Mouse (Mus musculus) MEL (cell line): Measurements from ENCODE around the gene Fkbp1b. TPM values are rescaled to one million over a fixed set of nuclear protein-coding genes. Genes with fewer than 3 reads are reported as not detected.

ENCODE experiments used
- DNase-seq: peaks from one replicate; pipeline ENCODE4 v3.0.0; 2011; ENCODE audit warnings: low read depth, low spot score
- H3K27ac ChIP-seq: 2 replicates; pipeline ENCODE4 v1.5.1; 2012; ENCODE audit warnings: low read depth, mild to moderate bottlenecking, control low read depth, low read length, moderate library complexity; ENCODE audit not compliant: control insufficient read depth
- H3K27me3 ChIP-seq, 2 experiments: fragments of 150-350 bp in 1 of 2; sonication (generic) in 1 of 2; 2 replicates each; pipeline ENCODE4 v1.6.1; 2012; ENCODE audit warnings: low read length in 2 of 2, mild to moderate bottlenecking in 2 of 2, improper control_type of control experiment in 1 of 2, moderate library complexity in 1 of 2; ENCODE audit not compliant: insufficient read depth in 2 of 2, control insufficient read depth in 1 of 2
- H3K36me3 ChIP-seq, 2 experiments: 2 replicates each; pipeline ENCODE4 v1.6.1; 2012 to 2014; ENCODE audit warnings: low read length in 2 of 2, improper control_type of control experiment in 1 of 2, inconsistent platforms in 1 of 2, mild to moderate bottlenecking in 1 of 2; ENCODE audit not compliant: insufficient read depth in 2 of 2, control insufficient read depth in 1 of 2
- H3K4me1 ChIP-seq, 2 experiments: fragments of 150-350 bp in 1 of 2; sonication (generic) in 1 of 2; 2 replicates each; pipeline ENCODE4 v1.6.1; 2012; ENCODE audit warnings: low read length in 2 of 2, improper control_type of control experiment in 1 of 2, mild to moderate bottlenecking in 1 of 2; ENCODE audit not compliant: insufficient read depth in 2 of 2, control insufficient read depth in 1 of 2
- H3K4me3 ChIP-seq, 2 experiments: fragments of 150-350 bp in 1 of 2; sonication (generic) in 1 of 2; 2 replicates each; pipeline ENCODE4 v1.5.1; 2012; ENCODE audit warnings: low read depth in 2 of 2, low read length in 2 of 2, mild to moderate bottlenecking in 2 of 2, moderate library complexity in 2 of 2, control low read depth in 1 of 2, improper control_type of control experiment in 1 of 2; ENCODE audit not compliant: control insufficient read depth in 1 of 2, insufficient read depth in 1 of 2
- H3K79me2 ChIP-seq: 2 replicates; pipeline ENCODE4 v1.6.1; 2012; ENCODE audit warnings: mild to moderate bottlenecking, low read length, moderate library complexity; ENCODE audit not compliant: control insufficient read depth, poor library complexity, insufficient read depth
- H3K9ac ChIP-seq: 2 replicates; pipeline ENCODE4 v1.6.1; 2012; ENCODE audit warnings: low read depth, mild to moderate bottlenecking, control low read depth, low read length, moderate library complexity; ENCODE audit not compliant: control insufficient read depth, poor library complexity, severe bottlenecking
- H3K9me3 ChIP-seq: fragments of 150-350 bp; sonication (generic); replicated peaks from 2 replicates; pipeline ENCODE4 v1.6.1; 2012; ENCODE audit warnings: mild to moderate bottlenecking, low read length, improper control_type of control experiment, moderate library complexity; ENCODE audit not compliant: insufficient read depth
- BHLHE40 ChIP-seq: IDR thresholded peaks from 2 replicates; pipeline ENCODE4 v1.6.1; 2012; ENCODE audit warnings: low read depth, mild to moderate bottlenecking, inconsistent platforms, low read length, improper control_type of control experiment, borderline replicate concordance
- CHD1 ChIP-seq: IDR thresholded peaks from 2 replicates; pipeline ENCODE4 v1.6.1; 2012; ENCODE audit warnings: low read depth, mild to moderate bottlenecking, inconsistent platforms, low read length, improper control_type of control experiment
- CHD2 ChIP-seq: IDR thresholded peaks from 2 replicates; pipeline ENCODE4 v1.6.1; 2011; ENCODE audit warnings: low read length, improper control_type of control experiment
- E2F4 ChIP-seq: IDR thresholded peaks from 2 replicates; pipeline ENCODE4 v1.6.1; 2011; ENCODE audit warnings: low read depth, low read length, improper control_type of control experiment, borderline replicate concordance
- ELF1 ChIP-seq: IDR thresholded peaks from 2 replicates; pipeline ENCODE4 v1.6.1; 2014; ENCODE audit warnings: low read depth, mild to moderate bottlenecking, inconsistent platforms, low read length, improper control_type of control experiment, moderate library complexity
- EP300 ChIP-seq, 2 experiments: IDR thresholded peaks; 2 replicates each; pipeline ENCODE4 v1.6.1; 2011; ENCODE audit warnings: improper control_type of control experiment in 2 of 2, low read length in 2 of 2, low read depth in 1 of 2, mild to moderate bottlenecking in 1 of 2
- ETS1 ChIP-seq: IDR thresholded peaks from 2 replicates; pipeline ENCODE4 v1.6.1; 2012; ENCODE audit warnings: low read depth, mild to moderate bottlenecking, inconsistent platforms, low read length, improper control_type of control experiment, moderate library complexity
- GABPA ChIP-seq: IDR thresholded peaks from 2 replicates; pipeline ENCODE4 v1.6.1; 2012; ENCODE audit warnings: low read depth, mild to moderate bottlenecking, inconsistent platforms, low read length, improper control_type of control experiment, moderate library complexity
- GATA1 ChIP-seq: IDR thresholded peaks from 2 replicates; pipeline ENCODE4 v1.6.1; 2011; ENCODE audit warnings: low read depth, low read length, improper control_type of control experiment
- HCFC1 ChIP-seq: IDR thresholded peaks from 2 replicates; pipeline ENCODE4 v1.6.1; 2012; ENCODE audit warnings: low read depth, mild to moderate bottlenecking, inconsistent platforms, low read length, improper control_type of control experiment, moderate library complexity
- MAFK ChIP-seq: IDR thresholded peaks from 2 replicates; pipeline ENCODE4 v1.6.1; 2011; ENCODE audit warnings: low read depth, mild to moderate bottlenecking, low read length, improper control_type of control experiment, borderline replicate concordance
- MAZ ChIP-seq: IDR thresholded peaks from 2 replicates; pipeline ENCODE4 v1.6.1; 2012; ENCODE audit warnings: low read depth, mild to moderate bottlenecking, inconsistent platforms, low read length, improper control_type of control experiment
- MEF2A ChIP-seq: IDR thresholded peaks from 2 replicates; pipeline ENCODE4 v1.6.1; 2014; ENCODE audit warnings: low read depth, mild to moderate bottlenecking, inconsistent platforms, low read length, improper control_type of control experiment; ENCODE audit not compliant: poor library complexity, insufficient replicate concordance, severe bottlenecking; ENCODE audit errors: extremely low read depth
- MYB ChIP-seq: IDR thresholded peaks from 2 replicates; pipeline ENCODE4 v1.6.1; 2011; ENCODE audit warnings: mild to moderate bottlenecking, low read depth, low read length, improper control_type of control experiment
- MYC ChIP-seq: IDR thresholded peaks from 2 replicates; pipeline ENCODE4 v1.6.1; 2011; ENCODE audit warnings: low read depth, mild to moderate bottlenecking, low read length, improper control_type of control experiment, moderate library complexity
- NELFE ChIP-seq: IDR thresholded peaks from 2 replicates; pipeline ENCODE4 v1.6.1; 2011; ENCODE audit warnings: low read depth, low read length, improper control_type of control experiment
- NRF1 ChIP-seq: IDR thresholded peaks from 2 replicates; pipeline ENCODE4 v1.6.1; 2014; ENCODE audit warnings: low read depth, mild to moderate bottlenecking, inconsistent platforms, low read length, improper control_type of control experiment, moderate library complexity; ENCODE audit not compliant: poor library complexity, insufficient read depth, severe bottlenecking
- POLR2A ChIP-seq, 2 experiments: IDR thresholded peaks; 2 replicates each; pipeline ENCODE4 v1.6.1; 2011 to 2012; ENCODE audit warnings: low read length in 2 of 2, mild to moderate bottlenecking in 2 of 2, control low read depth in 1 of 2, improper control_type of control experiment in 1 of 2, low read depth in 1 of 2, moderate library complexity in 1 of 2; ENCODE audit not compliant: control insufficient read depth in 1 of 2, insufficient read depth in 1 of 2, poor library complexity in 1 of 2
- POLR2AphosphoS2 ChIP-seq: IDR thresholded peaks from 2 replicates; pipeline ENCODE4 v1.6.1; 2011; ENCODE audit warnings: low read length, improper control_type of control experiment
- POLR2AphosphoS5 ChIP-seq: IDR thresholded peaks from 2 replicates; pipeline ENCODE4 v1.6.1; 2012; ENCODE audit warnings: low read depth, borderline replicate concordance, mild to moderate bottlenecking, inconsistent platforms, low read length, moderate library complexity, mixed read lengths
- RAD21 ChIP-seq: IDR thresholded peaks from 2 replicates; pipeline ENCODE4 v1.6.1; 2011; ENCODE audit warnings: mild to moderate bottlenecking, low read depth, low read length, improper control_type of control experiment
- RCOR1 ChIP-seq: IDR thresholded peaks from 2 replicates; pipeline ENCODE4 v1.6.1; 2012; ENCODE audit warnings: low read depth, mild to moderate bottlenecking, inconsistent platforms, low read length, improper control_type of control experiment
- SIN3A ChIP-seq: IDR thresholded peaks from 2 replicates; pipeline ENCODE4 v1.6.1; 2012; ENCODE audit warnings: low read length, improper control_type of control experiment, inconsistent platforms
- TAL1 ChIP-seq: IDR thresholded peaks from 2 replicates; pipeline ENCODE4 v1.6.1; 2012; ENCODE audit warnings: mild to moderate bottlenecking, inconsistent platforms, low read length, moderate library complexity, mixed read lengths
- TBP ChIP-seq: IDR thresholded peaks from 2 replicates; pipeline ENCODE4 v1.8.0; 2011; ENCODE audit warnings: low read depth, low read length, improper control_type of control experiment
- TCF12 ChIP-seq: IDR thresholded peaks from 2 replicates; pipeline ENCODE4 v1.6.1; 2014; ENCODE audit warnings: low read depth, mild to moderate bottlenecking, inconsistent platforms, low read length, improper control_type of control experiment, moderate library complexity
- USF2 ChIP-seq, 2 experiments: IDR thresholded peaks; 2 replicates each; pipeline ENCODE4 v1.6.1; 2011 to 2012; ENCODE audit warnings: improper control_type of control experiment in 2 of 2, low read length in 2 of 2, borderline replicate concordance in 1 of 2, inconsistent platforms in 1 of 2, low read depth in 1 of 2, mild to moderate bottlenecking in 1 of 2; ENCODE audit not compliant: insufficient read depth in 1 of 2
- ZKSCAN1 ChIP-seq: IDR thresholded peaks from 2 replicates; pipeline ENCODE4 v1.6.1; 2012; ENCODE audit warnings: low read depth, mild to moderate bottlenecking, inconsistent platforms, low read length, improper control_type of control experiment, moderate library complexity
- ZMIZ1 ChIP-seq: IDR thresholded peaks from 2 replicates; pipeline ENCODE4 v1.6.1; 2012; ENCODE audit warnings: low read depth, mild to moderate bottlenecking, inconsistent platforms, low read length, improper control_type of control experiment, moderate library complexity
- polyA plus RNA-seq, 2 experiments: library from polyadenylated mRNA; stranded (reverse) in 1 of 2; unstranded in 1 of 2; fragments of >175 nt in 1 of 2; fragments of >200 nt in 1 of 2; gene quantifications; 2 replicates each; pipeline versions ENCODE4 v1.2.1 to v1.2.4; 2012; ENCODE audit warnings: low replicate concordance in 2 of 2, low read depth in 1 of 2; ENCODE audit not compliant: insufficient read length in 2 of 2, insufficient read depth in 1 of 2, missing spikeins in 1 of 2
- total RNA-seq: library from RNA; depleted of rRNA; stranded (reverse); fragments of 300-350 nt; gene quantifications from 2 replicates; pipeline ENCODE4 v1.2.3, GENCODE M21; 2012

The Fkbp1b gene
- total and polyA plus RNA-seq, 3 experiments, result 2.1 to 6.8 TPM; not detected in 1

DNA sequence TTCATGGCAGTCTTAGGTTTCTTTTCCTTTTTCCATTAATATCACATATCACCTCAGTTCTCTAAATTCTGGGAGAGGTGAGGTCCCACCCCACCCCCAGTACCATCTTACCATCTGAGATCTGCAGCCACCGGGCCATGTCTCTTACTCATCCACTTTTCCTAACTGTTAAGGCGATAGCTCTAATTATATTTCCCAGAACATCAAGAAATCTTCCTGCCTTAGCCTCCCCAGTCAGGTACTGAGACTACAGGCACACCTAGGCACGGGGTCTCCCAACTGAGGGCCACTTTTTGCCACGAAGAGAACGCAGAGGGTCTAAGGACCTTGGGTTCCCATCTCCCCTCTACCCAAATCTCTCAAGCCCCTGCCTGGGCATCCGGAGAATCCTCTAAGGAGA lies 32.1 kb upstream of the Fkbp1b start:
- H3K4me1 ChIP-seq, result peaks cover 16 to 34% of the 10 kb centered on the region in 2 experiments
- no peaks in the 10 kb centered on the region for H3K27me3 ChIP-seq
- peaks cover 5% of the 10 kb centered on the region for H3K79me2 ChIP-seq
- peak overlapping the region; percentile 71 to 93 for H3K4me3 ChIP-seq
- TF ChIP-seq TCF12, result no peak
- no peak for TF ChIP-seq MYC
- TF ChIP-seq POLR2A (IDR thresholded peaks at IDR 0.05; ENCODE audit: control insufficient read depth in 1 of 2, insufficient read depth in 1 of 2, low read depth in 1 of 2, low read length in 2 of 2, poor library complexity in 1 of 2), result no peak
- TF ChIP-seq ZMIZ1, result no peak
- TF ChIP-seq POLR2AphosphoS5, result no peak
- TF ChIP-seq CHD1, result peak; percentile 87; the same call in 1 of the 2 replicates
- no peak for TF ChIP-seq MAZ
- peak; percentile 6; the same call in 1 of the 2 replicates for TF ChIP-seq MAFK
- no peak for TF ChIP-seq TAL1
- TF ChIP-seq TBP, result no peak; the same call in 1 of the 2 replicates
- no peak for TF ChIP-seq GABPA
- peaks cover 1 to 24% of the 10 kb centered on the region in 2 experiments; a peak in 3 of 4 replicates for H3K36me3 ChIP-seq
- peak overlapping the region; percentile 84 for H3K9ac ChIP-seq
- DNase-seq, result no peak
- no peaks in the 10 kb centered on the region for H3K9me3 ChIP-seq
- H3K27ac ChIP-seq, result peak overlapping the region; percentile 92

DNA sequence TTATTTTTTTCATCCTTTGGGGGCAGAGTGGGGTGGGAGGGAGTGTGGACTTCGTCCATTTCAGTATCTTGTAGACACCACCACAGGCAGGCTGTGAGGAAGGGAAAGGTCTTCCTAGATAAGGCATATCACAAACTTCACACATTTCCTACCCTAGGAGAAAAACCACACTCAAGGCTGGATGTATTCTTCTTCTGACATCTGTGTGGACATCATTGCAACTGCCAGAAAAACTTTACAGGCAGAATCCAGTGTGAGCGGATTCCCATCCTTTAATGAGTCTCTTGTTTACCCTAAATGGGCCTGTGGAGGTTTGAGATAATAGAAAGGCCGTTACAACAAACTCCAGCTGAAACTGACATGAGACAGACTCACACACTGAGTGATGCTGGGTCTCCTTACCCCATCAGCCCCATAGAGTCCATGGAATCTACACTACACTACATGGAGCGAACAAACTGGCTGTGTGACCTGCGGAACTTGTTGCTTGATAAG lies 31.6 kb upstream of the Fkbp1b start:
- peaks cover 3 to 24% of the 10 kb centered on the region in 2 experiments; a peak in 3 of 4 replicates for H3K36me3 ChIP-seq
- peak overlapping the region; percentile 84 for H3K9ac ChIP-seq
- TF ChIP-seq MYC (peak; percentile 77), POLR2AphosphoS2 (no peak; the same call in 1 of the 2 replicates), NRF1 (no peak), SIN3A (peak; percentile 94), POLR2A (IDR thresholded peaks at IDR 0.05; ENCODE audit: control insufficient read depth in 1 of 2, insufficient read depth in 1 of 2, low read depth in 1 of 2, low read length in 2 of 2, poor library complexity in 1 of 2) (peak in 1 of 2 experiments; percentile 60; a peak in 2 of 4 replicates), ZMIZ1 (peak; percentile 76), MAZ (no peak; the same call in 1 of the 2 replicates), TAL1 (peak; percentile 99), ETS1 (peak; percentile 93), CHD2 (no peak; the same call in 1 of the 2 replicates), E2F4 (no peak), NELFE (peak; percentile 43; the same call in 1 of the 2 replicates), RCOR1 (no peak; the same call in none of the 2 replicates), TCF12 (peak; percentile 99), ELF1 (no peak), BHLHE40 (no peak; the same call in 1 of the 2 replicates), MYB (peak; percentile 97), HCFC1 (peak; percentile 51; the same call in 1 of the 2 replicates), RAD21 (no peak), POLR2AphosphoS5 (0 out of 2 replicates have a peak, but pooled peaks have one; percentile 64), MEF2A (no peak), USF2 (IDR thresholded peaks at IDR 0.05; ENCODE audit: borderline replicate concordance in 1 of 2, insufficient read depth in 1 of 2, low read depth in 1 of 2, low read length in 2 of 2) (no peak), ZKSCAN1 (no peak), EP300 (IDR thresholded peaks at IDR 0.05; ENCODE audit: low read depth in 1 of 2, low read length in 2 of 2) (peak; percentile 97 to 98), GATA1 (peak; percentile 99)

More for the DNA sequence above, 31.6 kb upstream of the Fkbp1b start:
- peak overlapping the region; percentile 71 to 93 for H3K4me3 ChIP-seq
- H3K79me2 ChIP-seq, result peaks cover 5% of the 10 kb centered on the region
- no peaks in the 10 kb centered on the region for H3K9me3 ChIP-seq
- no peaks in the 10 kb centered on the region for H3K27me3 ChIP-seq
- DNase-seq, result peak; percentile 93
- H3K27ac ChIP-seq, result peak overlapping the region; percentile 92
- peaks cover 16 to 34% of the 10 kb centered on the region in 2 experiments for H3K4me1 ChIP-seq
